Mouse (Mus musculus) erythroblast, embryonic 14.5 days (primary cell): Measurements from ENCODE around the gene Pdcd1lg2.

ENCODE experiments used
- GATA1 ChIP-seq: IDR thresholded peaks from 2 replicates; pipeline ENCODE4 v1.6.1; 2012; ENCODE audit warnings: low read length, inconsistent platforms, mixed read lengths
- TAL1 ChIP-seq: IDR thresholded peaks from 3 replicates; pipeline ENCODE4 v1.6.1; 2012; ENCODE audit warnings: low read length, inconsistent platforms, mixed read lengths

GRCm38 (mm10) chr19:29511826-29512225 is 101.1 kb downstream of the Pdcd1lg2 start:
- no peak for TF ChIP-seq TAL1
- no peak for TF ChIP-seq GATA1
